Mouse (Mus musculus): ENCODE data around the gene Ppfia2. TPM values are rescaled to one million over a fixed set of nuclear protein-coding genes. Genes with fewer than 3 reads are reported as not detected.

The Ppfia2 gene
- polyA plus RNA-seq, 1 experiment from 2014 or later, result 0.66 TPM

- H3K9me3 ChIP-seq (ENCODE audit: control insufficient read depth, low read length), result no peaks in the 10 kb centered on the region
- no peak overlapping the region for H3K4me3 ChIP-seq (ENCODE audit: control insufficient read depth in 1 of 2, insufficient read depth in 1 of 2, low read depth in 1 of 2, low read length in 2 of 2)
- no peak overlapping the region for H3K9ac ChIP-seq (ENCODE audit: low read length)
- no peaks in the 10 kb centered on the region for H3K36me3 ChIP-seq (ENCODE audit: control insufficient read depth, insufficient read depth, low read length)
- no peaks in the 10 kb centered on the region for H3K27me3 ChIP-seq (ENCODE audit: control insufficient read depth, insufficient read depth, low read length)
- 0 out of 4 replicates have a peak overlapping the region, but pooled peaks of 1 of the 2 experiments have one; percentile 17 for H3K27ac ChIP-seq (replicated peaks in 1 of 2; ENCODE audit: control insufficient read depth in 1 of 2, insufficient read depth in 1 of 2, low read depth in 2 of 2, low read length in 2 of 2)
- no peak for ATAC-seq (ENCODE audit: insufficient number of reproducible peaks, insufficient read depth, low FRiP score, low read depth)
- H3K4me2 ChIP-seq (ENCODE audit: low read length), result no peak overlapping the region
- WGBS, result 4% methylated on average over 4 of the region's 4 CpGs
- H3K4me1 ChIP-seq (ENCODE audit: control insufficient read depth in 2 of 2, insufficient read depth in 2 of 2, low read length in 2 of 2), result peaks cover 0 to 7% of the 10 kb centered on the region in 2 experiments; a peak in 1 of 4 replicates
Observed at GRCm38 (mm10) chr10:106585476-106586080, 115.4 kb downstream of the Ppfia2 start.

- Histone ChIP-seq H3K9ac (ENCODE audit: low read length) (no peak overlapping the region), H3K36me3 (ENCODE audit: control insufficient read depth, insufficient read depth, low read length) (no peaks in the 10 kb centered on the region), H3K4me2 (ENCODE audit: low read length) (no peak overlapping the region), H3K9me3 (ENCODE audit: control insufficient read depth, low read length) (no peaks in the 10 kb centered on the region), H3K27ac (replicated peaks in 1 of 2; ENCODE audit: control insufficient read depth in 1 of 2, insufficient read depth in 1 of 2, low read depth in 2 of 2, low read length in 2 of 2) (no peak overlapping the region), H3K27me3 (ENCODE audit: control insufficient read depth, insufficient read depth, low read length) (no peaks in the 10 kb centered on the region), H3K4me3 (ENCODE audit: control insufficient read depth in 1 of 2, insufficient read depth in 1 of 2, low read depth in 1 of 2, low read length in 2 of 2) (no peak overlapping the region), H3K4me1 (ENCODE audit: control insufficient read depth in 2 of 2, insufficient read depth in 2 of 2, low read length in 2 of 2) (peaks cover 0 to 7% of the 10 kb centered on the region in 2 experiments; a peak in 1 of 4 replicates)
- 67% methylated on average over 5 of the region's 5 CpGs for WGBS
- ATAC-seq (ENCODE audit: insufficient number of reproducible peaks, insufficient read depth, low FRiP score, low read depth), result no peak
Observed at GRCm38 (mm10) chr10:106587817-106588216, 117.7 kb downstream of the Ppfia2 start.

GRCm38 (mm10) chr10:106590944-106591343, 120.8 kb downstream of the Ppfia2 start:
- H3K27ac ChIP-seq (replicated peaks in 1 of 2; ENCODE audit: control insufficient read depth in 1 of 2, insufficient read depth in 1 of 2, low read depth in 2 of 2, low read length in 2 of 2), result no peak overlapping the region
- H3K27me3 ChIP-seq (ENCODE audit: control insufficient read depth, insufficient read depth, low read length), result no peaks in the 10 kb centered on the region
- no peak overlapping the region for H3K9ac ChIP-seq (ENCODE audit: low read length)
- WGBS, result 76% methylated on average over 1 of the region's 1 CpGs
- no peaks in the 10 kb centered on the region for H3K4me1 ChIP-seq (ENCODE audit: control insufficient read depth in 2 of 2, insufficient read depth in 2 of 2, low read length in 2 of 2)
- no peaks in the 10 kb centered on the region for H3K36me3 ChIP-seq (ENCODE audit: control insufficient read depth, insufficient read depth, low read length)
- no peak overlapping the region for H3K4me2 ChIP-seq (ENCODE audit: low read length)
- no peak overlapping the region for H3K4me3 ChIP-seq (ENCODE audit: control insufficient read depth in 1 of 2, insufficient read depth in 1 of 2, low read depth in 1 of 2, low read length in 2 of 2)
- H3K9me3 ChIP-seq (ENCODE audit: control insufficient read depth, low read length), result no peaks in the 10 kb centered on the region
- no peak for ATAC-seq (ENCODE audit: insufficient number of reproducible peaks, insufficient read depth, low FRiP score, low read depth)

- H3K27me3 ChIP-seq (ENCODE audit: control insufficient read depth, insufficient read depth, low read length), result no peaks in the 10 kb centered on the region
- ATAC-seq (ENCODE audit: insufficient number of reproducible peaks, insufficient read depth, low FRiP score, low read depth), result no peak
- no peaks in the 10 kb centered on the region for H3K9me3 ChIP-seq (ENCODE audit: control insufficient read depth, low read length)
- no peak overlapping the region for H3K27ac ChIP-seq (replicated peaks in 1 of 2; ENCODE audit: control insufficient read depth in 1 of 2, insufficient read depth in 1 of 2, low read depth in 2 of 2, low read length in 2 of 2)
- no peak overlapping the region for H3K9ac ChIP-seq (ENCODE audit: low read length)
- H3K4me3 ChIP-seq (ENCODE audit: control insufficient read depth in 1 of 2, insufficient read depth in 1 of 2, low read depth in 1 of 2, low read length in 2 of 2), result no peak overlapping the region
- H3K4me1 ChIP-seq (ENCODE audit: control insufficient read depth in 2 of 2, insufficient read depth in 2 of 2, low read length in 2 of 2), result no peaks in the 10 kb centered on the region
- H3K4me2 ChIP-seq (ENCODE audit: low read length), result no peak overlapping the region
- H3K36me3 ChIP-seq (ENCODE audit: control insufficient read depth, insufficient read depth, low read length), result no peaks in the 10 kb centered on the region
- WGBS, result 48% methylated on average over 1 of the region's 1 CpGs
Observed at GRCm38 (mm10) chr10:106596976-106597375, 126.8 kb downstream of the Ppfia2 start.

- H3K27me3 ChIP-seq (ENCODE audit: control insufficient read depth, insufficient read depth, low read length), result no peaks in the 10 kb centered on the region
- no peaks in the 10 kb centered on the region for H3K9me3 ChIP-seq (ENCODE audit: control insufficient read depth, low read length)
- no peak for ATAC-seq (ENCODE audit: insufficient number of reproducible peaks, insufficient read depth, low FRiP score, low read depth)
- no peak overlapping the region for H3K4me3 ChIP-seq (ENCODE audit: control insufficient read depth in 1 of 2, insufficient read depth in 1 of 2, low read depth in 1 of 2, low read length in 2 of 2)
- no peak overlapping the region for H3K9ac ChIP-seq (ENCODE audit: low read length)
- H3K36me3 ChIP-seq (ENCODE audit: control insufficient read depth, insufficient read depth, low read length), result no peaks in the 10 kb centered on the region
- WGBS, result 60% methylated on average over 5 of the region's 5 CpGs
- H3K27ac ChIP-seq (replicated peaks in 1 of 2; ENCODE audit: control insufficient read depth in 1 of 2, insufficient read depth in 1 of 2, low read depth in 2 of 2, low read length in 2 of 2), result no peak overlapping the region
- no peak overlapping the region for H3K4me2 ChIP-seq (ENCODE audit: low read length)
- no peaks in the 10 kb centered on the region for H3K4me1 ChIP-seq (ENCODE audit: control insufficient read depth in 2 of 2, insufficient read depth in 2 of 2, low read length in 2 of 2)
Observed at GRCm38 (mm10) chr10:106603319-106603898, 133.3 kb downstream of the Ppfia2 start.

GRCm38 (mm10) chr10:106609177-106609981, 139.2 kb downstream of the Ppfia2 start:
- no peaks in the 10 kb centered on the region for H3K27me3 ChIP-seq (ENCODE audit: control insufficient read depth, insufficient read depth, low read length)
- no peak overlapping the region for H3K27ac ChIP-seq (replicated peaks in 1 of 2; ENCODE audit: control insufficient read depth in 1 of 2, insufficient read depth in 1 of 2, low read depth in 2 of 2, low read length in 2 of 2)
- no peaks in the 10 kb centered on the region for H3K36me3 ChIP-seq (ENCODE audit: control insufficient read depth, insufficient read depth, low read length)
- ATAC-seq (ENCODE audit: insufficient number of reproducible peaks, insufficient read depth, low FRiP score, low read depth), result no peak
- H3K4me3 ChIP-seq (ENCODE audit: control insufficient read depth in 1 of 2, insufficient read depth in 1 of 2, low read depth in 1 of 2, low read length in 2 of 2), result no peak overlapping the region
- WGBS, result 24% methylated on average over 7 of the region's 7 CpGs
- no peaks in the 10 kb centered on the region for H3K9me3 ChIP-seq (ENCODE audit: control insufficient read depth, low read length)
- H3K9ac ChIP-seq (ENCODE audit: low read length), result no peak overlapping the region
- H3K4me2 ChIP-seq (ENCODE audit: low read length), result peak overlapping the region; percentile 50
- no peaks in the 10 kb centered on the region for H3K4me1 ChIP-seq (ENCODE audit: control insufficient read depth in 2 of 2, insufficient read depth in 2 of 2, low read length in 2 of 2)

- 83% methylated on average over 3 of the region's 3 CpGs for WGBS
- no peak overlapping the region for H3K27ac ChIP-seq (replicated peaks in 1 of 2; ENCODE audit: control insufficient read depth in 1 of 2, insufficient read depth in 1 of 2, low read depth in 2 of 2, low read length in 2 of 2)
- H3K4me1 ChIP-seq (ENCODE audit: control insufficient read depth in 2 of 2, insufficient read depth in 2 of 2, low read length in 2 of 2), result no peaks in the 10 kb centered on the region
- no peaks in the 10 kb centered on the region for H3K9me3 ChIP-seq (ENCODE audit: control insufficient read depth, low read length)
- no peak overlapping the region for H3K4me3 ChIP-seq (ENCODE audit: control insufficient read depth in 1 of 2, insufficient read depth in 1 of 2, low read depth in 1 of 2, low read length in 2 of 2)
- H3K9ac ChIP-seq (ENCODE audit: low read length), result no peak overlapping the region
- H3K36me3 ChIP-seq (ENCODE audit: control insufficient read depth, insufficient read depth, low read length), result no peaks in the 10 kb centered on the region
- no peak overlapping the region for H3K4me2 ChIP-seq (ENCODE audit: low read length)
- no peak for ATAC-seq (ENCODE audit: insufficient number of reproducible peaks, insufficient read depth, low FRiP score, low read depth)
- no peaks in the 10 kb centered on the region for H3K27me3 ChIP-seq (ENCODE audit: control insufficient read depth, insufficient read depth, low read length)
Observed at GRCm38 (mm10) chr10:106610222-106610621, 140.1 kb downstream of the Ppfia2 start.
